Mouse (Mus musculus) liver, embryonic 16.5 days (tissue): ENCODE data around the gene Gpc3. TPM values are rescaled to one million over a fixed set of nuclear protein-coding genes. Genes with fewer than 3 reads are reported as not detected.

Experiments used
- ATAC-seq: fragments of 200-750 bp; cut with Nextera tagmentation; 2 replicates; pipeline ENCODE4 v1.8.0; 2017; ENCODE audit warnings: low read depth, mild to moderate bottlenecking, moderate number of reproducible peaks, moderate library complexity
- H3K27ac ChIP-seq: fragments of 300-500 bp; sonication (generic); 2 replicates; pipeline ENCODE4 v1.5.1; 2014; ENCODE audit warnings: mild to moderate bottlenecking, low read length
- H3K27me3 ChIP-seq: fragments of 300-500 bp; sonication (generic); 2 replicates; pipeline ENCODE4 v1.6.1; 2014; ENCODE audit warnings: low read depth, low read length, mixed read lengths; ENCODE audit not compliant: control insufficient read depth, insufficient read depth
- H3K36me3 ChIP-seq: fragments of 300-500 bp; sonication (generic); 2 replicates; pipeline ENCODE4 v1.6.1; 2014; ENCODE audit warnings: mild to moderate bottlenecking; ENCODE audit not compliant: control insufficient read depth, insufficient read depth
- H3K4me1 ChIP-seq: fragments of 300-500 bp; sonication (generic); 2 replicates; pipeline ENCODE4 v1.6.1; 2014; ENCODE audit warnings: low read depth, low read length, mixed read lengths; ENCODE audit not compliant: control insufficient read depth
- H3K4me2 ChIP-seq: fragments of 300-500 bp; sonication (generic); 2 replicates; pipeline ENCODE4 v1.6.1; 2014; ENCODE audit warnings: low read depth, low read length, mixed read lengths
- H3K4me3 ChIP-seq: fragments of 300-500 bp; sonication (generic); 2 replicates; pipeline ENCODE4 v1.5.1; 2014; ENCODE audit warnings: low read depth, mild to moderate bottlenecking, low read length
- H3K9ac ChIP-seq: fragments of 300-500 bp; sonication (generic); 2 replicates; pipeline ENCODE4 v1.6.1; 2014; ENCODE audit warnings: low read depth, low read length
- H3K9me3 ChIP-seq: fragments of 300-500 bp; sonication (generic); replicated peaks from 2 replicates; pipeline ENCODE4 v1.6.1; 2016; ENCODE audit warnings: low read length; ENCODE audit not compliant: control insufficient read depth
- WGBS: fragments of 180-500 bp; shearing (Covaris S2); extraction: QIAGEN DNeasy Blood & Tissue Kit; methylation state at CpG from one replicate; pipeline ENCODE4 v1.1.7; 2014; ENCODE audit not compliant: insufficient replicate concordance; 5-methylcytosine and 5-hydroxymethylcytosine counted together
- polyA plus RNA-seq: library from polyadenylated mRNA; unstranded; fragments of >200 nt; fragmentation: Nextera tagmentation; extraction: Ambion mirVana; gene quantifications from 2 replicates; pipeline ENCODE4 v1.2.1, GENCODE M21; 2015

Gene Gpc3
- polyA plus RNA-seq, 1 experiment from 2014 or later, result 343 TPM

- Histone ChIP-seq H3K36me3 (no peaks in the 10 kb centered on the region), H3K4me1 (no peaks in the 10 kb centered on the region), H3K4me2 (no peak overlapping the region), H3K9me3 (no peaks in the 10 kb centered on the region), H3K27ac (no peak overlapping the region), H3K4me3 (no peak overlapping the region), H3K27me3 (no peaks in the 10 kb centered on the region), H3K9ac (no peak overlapping the region)
- no peak for ATAC-seq
- 55% methylated on average over 4 of the region's 4 CpGs for WGBS
Observed at GRCm38 (mm10) chrX:52603143-52603542, 10.6 kb downstream of the Gpc3 start.

GRCm38 (mm10) chrX:52599246-52599645 is 14.5 kb downstream of the Gpc3 start:
- no peak for ATAC-seq
- Histone ChIP-seq H3K27ac (no peak overlapping the region), H3K9ac (no peak overlapping the region), H3K9me3 (no peaks in the 10 kb centered on the region), H3K27me3 (no peaks in the 10 kb centered on the region), H3K4me2 (no peak overlapping the region), H3K4me3 (no peak overlapping the region), H3K4me1 (no peaks in the 10 kb centered on the region), H3K36me3 (no peaks in the 10 kb centered on the region)
- WGBS, result 40% methylated on average over 1 of the region's 1 CpGs

GRCm38 (mm10) chrX:52587671-52588070 is 26.1 kb downstream of the Gpc3 start:
- H3K9me3 ChIP-seq, result no peaks in the 10 kb centered on the region
- H3K4me1 ChIP-seq, result no peaks in the 10 kb centered on the region
- no peak overlapping the region for H3K9ac ChIP-seq
- no peak overlapping the region for H3K4me3 ChIP-seq
- no peak overlapping the region for H3K4me2 ChIP-seq
- no peak for ATAC-seq
- H3K27me3 ChIP-seq, result no peaks in the 10 kb centered on the region
- no peak overlapping the region for H3K27ac ChIP-seq
- H3K36me3 ChIP-seq, result no peaks in the 10 kb centered on the region

DNA sequence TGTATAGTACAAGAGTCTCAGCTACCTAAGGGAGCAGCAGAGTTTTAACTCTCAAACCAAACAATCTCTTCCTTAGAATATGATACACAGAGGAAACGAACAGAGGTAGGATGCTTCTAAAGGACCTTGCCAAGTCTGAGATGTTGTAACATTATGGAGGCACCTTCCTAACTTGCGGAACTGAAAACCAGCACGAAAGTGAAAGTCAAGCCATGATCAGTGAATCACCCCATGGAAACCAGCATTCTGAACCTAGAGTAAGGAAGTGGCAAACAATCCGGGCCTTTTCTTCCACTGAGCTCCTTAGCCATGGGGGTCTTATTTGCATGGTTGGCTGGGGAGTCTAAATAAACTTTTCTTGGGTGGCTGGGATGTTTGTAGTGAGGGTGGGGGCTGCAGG is 53.8 kb downstream of the Gpc3 start:
- no peak for ATAC-seq
- Histone ChIP-seq H3K4me1 (no peaks in the 10 kb centered on the region), H3K4me2 (no peak overlapping the region), H3K9ac (no peak overlapping the region), H3K27me3 (no peaks in the 10 kb centered on the region), H3K9me3 (no peaks in the 10 kb centered on the region), H3K27ac (no peak overlapping the region), H3K36me3 (no peaks in the 10 kb centered on the region), H3K4me3 (no peak overlapping the region)
- 67% methylated on average over 4 of the region's 4 CpGs for WGBS

DNA sequence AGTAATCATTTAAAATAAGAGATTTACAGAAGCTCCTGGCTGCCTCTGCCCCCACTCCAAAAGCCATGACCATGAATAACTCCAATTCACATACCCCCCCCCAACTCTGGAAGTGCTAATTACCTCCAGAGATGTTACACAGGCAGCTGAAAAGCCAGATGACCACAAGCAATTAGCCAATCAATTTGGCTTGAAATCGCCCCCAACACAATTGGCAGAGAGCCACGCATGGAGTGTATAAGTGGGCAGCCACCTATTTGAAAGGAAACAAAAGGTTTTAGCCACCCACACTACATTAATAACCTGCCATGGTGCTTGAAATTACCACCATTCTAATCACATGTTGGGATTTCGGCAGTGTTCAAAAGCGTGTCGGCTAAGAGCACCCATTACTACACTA is 55.2 kb downstream of the Gpc3 start:
- H3K36me3 ChIP-seq, result no peaks in the 10 kb centered on the region
- no peaks in the 10 kb centered on the region for H3K27me3 ChIP-seq
- 66% methylated on average over 5 of the region's 5 CpGs for WGBS
- no peaks in the 10 kb centered on the region for H3K4me1 ChIP-seq
- no peak overlapping the region for H3K9ac ChIP-seq
- H3K4me3 ChIP-seq, result no peak overlapping the region
- H3K4me2 ChIP-seq, result no peak overlapping the region
- no peaks in the 10 kb centered on the region for H3K9me3 ChIP-seq
- no peak for ATAC-seq
- no peak overlapping the region for H3K27ac ChIP-seq

DNA sequence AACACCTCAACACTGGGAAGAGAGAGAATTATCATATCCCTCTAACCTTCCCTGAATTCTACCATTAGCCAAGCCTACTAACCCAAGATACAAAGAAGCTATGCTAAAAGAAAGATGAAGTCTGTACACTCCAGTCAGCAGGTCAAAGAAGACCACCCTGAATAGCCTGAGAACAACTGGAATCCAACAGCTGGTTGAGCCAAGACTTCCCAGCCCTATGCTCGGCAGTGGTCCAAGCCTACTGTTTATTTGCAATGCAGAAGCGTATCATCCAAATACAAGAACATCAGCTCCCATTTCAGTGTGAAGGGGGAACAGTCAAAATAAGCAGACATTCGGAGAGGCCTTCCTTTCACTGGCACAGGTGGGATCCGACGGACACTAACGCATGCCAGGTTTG is 56.3 kb downstream of the Gpc3 start:
- no peak overlapping the region for H3K4me2 ChIP-seq
- no peaks in the 10 kb centered on the region for H3K36me3 ChIP-seq
- no peak overlapping the region for H3K27ac ChIP-seq
- H3K27me3 ChIP-seq, result no peaks in the 10 kb centered on the region
- WGBS, result 72% methylated on average over 6 of the region's 6 CpGs
- H3K4me1 ChIP-seq, result no peaks in the 10 kb centered on the region
- no peaks in the 10 kb centered on the region for H3K9me3 ChIP-seq
- no peak overlapping the region for H3K9ac ChIP-seq
- no peak for ATAC-seq
- no peak overlapping the region for H3K4me3 ChIP-seq

DNA sequence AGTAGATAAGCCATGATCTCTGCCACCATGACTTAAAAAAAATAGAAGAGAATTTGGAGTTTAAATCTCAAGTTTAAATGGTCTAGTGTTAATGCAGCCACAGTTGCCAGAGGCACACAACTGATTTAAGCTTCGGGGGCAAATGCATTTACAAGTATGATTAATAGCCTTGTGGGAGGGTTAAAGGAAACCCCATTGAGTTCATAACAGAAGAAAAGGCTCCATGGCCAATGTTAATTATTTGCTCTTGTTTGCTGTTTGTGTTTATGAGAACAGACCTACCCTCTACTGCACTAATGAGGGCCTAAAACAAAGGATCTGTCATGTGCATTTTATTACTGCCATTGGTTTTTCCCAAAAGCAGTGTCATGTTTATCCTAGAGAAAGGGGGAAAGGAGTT is 62.5 kb downstream of the Gpc3 start:
- Histone ChIP-seq H3K4me1 (no peaks in the 10 kb centered on the region), H3K4me2 (no peak overlapping the region), H3K27ac (no peak overlapping the region), H3K9me3 (no peaks in the 10 kb centered on the region), H3K27me3 (no peaks in the 10 kb centered on the region), H3K36me3 (no peaks in the 10 kb centered on the region), H3K9ac (no peak overlapping the region), H3K4me3 (no peak overlapping the region)
- no peak for ATAC-seq
- 54% methylated on average over 1 of the region's 1 CpGs for WGBS

GRCm38 (mm10) chrX:52544623-52545022 is 69.1 kb downstream of the Gpc3 start:
- Histone ChIP-seq H3K4me1 (no peaks in the 10 kb centered on the region), H3K9ac (no peak overlapping the region), H3K9me3 (no peaks in the 10 kb centered on the region), H3K4me2 (no peak overlapping the region), H3K36me3 (no peaks in the 10 kb centered on the region), H3K27ac (no peak overlapping the region), H3K27me3 (no peaks in the 10 kb centered on the region), H3K4me3 (no peak overlapping the region)
- no peak for ATAC-seq
- 37% methylated on average over 3 of the region's 3 CpGs for WGBS

- no peaks in the 10 kb centered on the region for H3K4me1 ChIP-seq
- H3K9me3 ChIP-seq, result no peaks in the 10 kb centered on the region
- H3K27ac ChIP-seq, result no peak overlapping the region
- ATAC-seq, result no peak
- H3K36me3 ChIP-seq, result no peaks in the 10 kb centered on the region
- no peaks in the 10 kb centered on the region for H3K27me3 ChIP-seq
- no peak overlapping the region for H3K4me3 ChIP-seq
- 60% methylated on average over 5 of the region's 5 CpGs for WGBS
- H3K4me2 ChIP-seq, result no peak overlapping the region
- H3K9ac ChIP-seq, result no peak overlapping the region
Observed at GRCm38 (mm10) chrX:52537282-52537681, 76.5 kb downstream of the Gpc3 start.

DNA sequence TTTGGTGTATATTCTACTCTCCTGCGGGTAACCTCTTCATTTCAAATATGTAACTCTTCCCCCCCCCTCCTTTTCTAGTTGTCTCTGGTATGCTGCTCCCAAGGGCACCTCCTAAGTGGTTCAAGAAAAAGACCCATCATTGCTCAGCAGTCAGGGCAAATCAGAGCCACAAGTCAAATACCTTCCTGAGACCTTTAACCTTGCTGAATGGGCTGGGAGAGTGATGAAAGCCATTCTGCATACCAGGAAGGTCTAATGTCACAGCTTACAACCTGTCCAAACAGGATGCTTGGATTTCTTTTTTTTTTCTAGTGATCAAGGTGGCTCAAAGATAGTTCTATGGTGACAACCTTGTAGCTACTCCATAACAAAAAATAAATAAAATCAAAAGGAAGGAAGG is 80.0 kb downstream of the Gpc3 start:
- H3K9me3 ChIP-seq, result no peaks in the 10 kb centered on the region
- H3K4me2 ChIP-seq, result no peak overlapping the region
- no peaks in the 10 kb centered on the region for H3K36me3 ChIP-seq
- no peak for ATAC-seq
- no peak overlapping the region for H3K4me3 ChIP-seq
- no peaks in the 10 kb centered on the region for H3K27me3 ChIP-seq
- no peak overlapping the region for H3K27ac ChIP-seq
- 76% methylated on average over 1 of the region's 1 CpGs for WGBS
- H3K4me1 ChIP-seq, result no peaks in the 10 kb centered on the region
- no peak overlapping the region for H3K9ac ChIP-seq
